Mouse (Mus musculus) stomach, embryonic 16.5 days (tissue): ENCODE results near the gene Zfp74. TPM values are rescaled to one million over a fixed set of nuclear protein-coding genes. Genes with fewer than 3 reads are reported as not detected.

Source experiments
- ATAC-seq: fragments of 200-750 bp; cut with Nextera tagmentation; 2 replicates; pipeline ENCODE4 v1.8.0; 2017; ENCODE audit warnings: moderate number of reproducible peaks, moderate TSS enrichment; ENCODE audit not compliant: insufficient read depth, low FRiP score
- H3K27ac ChIP-seq: fragments of 300-500 bp; sonication (generic); 2 replicates; pipeline ENCODE4 v1.5.1; 2014; ENCODE audit warnings: low read length
- H3K27me3 ChIP-seq: fragments of 300-500 bp; sonication (generic); 2 replicates; pipeline ENCODE4 v1.6.1; 2014; ENCODE audit warnings: low read length, control low read depth, mixed read lengths; ENCODE audit not compliant: control insufficient read depth, insufficient read depth
- H3K36me3 ChIP-seq: fragments of 300-500 bp; sonication (generic); 2 replicates; pipeline ENCODE4 v1.6.1; 2014; ENCODE audit warnings: low read length; ENCODE audit not compliant: control insufficient read depth, insufficient read depth
- H3K4me1 ChIP-seq: fragments of 300-500 bp; sonication (generic); 2 replicates; pipeline ENCODE4 v1.6.1; 2014; ENCODE audit warnings: low read length, control low read depth, mixed read lengths; ENCODE audit not compliant: control insufficient read depth, insufficient read depth
- H3K4me2 ChIP-seq: fragments of 300-500 bp; sonication (generic); 2 replicates; pipeline ENCODE4 v1.6.1; 2014; ENCODE audit warnings: low read depth, low read length, mixed read lengths
- H3K4me3 ChIP-seq: fragments of 300-500 bp; sonication (generic); replicated peaks from 2 replicates; pipeline ENCODE4 v1.5.1; 2014; ENCODE audit warnings: mild to moderate bottlenecking, low read length
- H3K9ac ChIP-seq: fragments of 300-500 bp; sonication (generic); 2 replicates; pipeline ENCODE4 v1.6.1; 2014; ENCODE audit warnings: low read length
- H3K9me3 ChIP-seq: fragments of 300-500 bp; sonication (generic); replicated peaks from 2 replicates; pipeline ENCODE4 v1.6.1; 2016; ENCODE audit warnings: low read length, control low read depth; ENCODE audit not compliant: control insufficient read depth
- WGBS: fragments of 180-500 bp; shearing (Covaris S2); extraction: QIAGEN DNeasy Blood & Tissue Kit; methylation state at CpG from one replicate; pipeline ENCODE4 v1.1.7; 2014; 5-methylcytosine and 5-hydroxymethylcytosine counted together
- polyA plus RNA-seq: library from polyadenylated mRNA; unstranded; fragments of >200 nt; fragmentation: Nextera tagmentation; extraction: Ambion mirVana; gene quantifications from 2 replicates; pipeline ENCODE4 v1.2.1, GENCODE M21; 2015

Zfp74 gene
- polyA plus RNA-seq, 1 experiment from 2014 or later = 8.1 TPM

DNA sequence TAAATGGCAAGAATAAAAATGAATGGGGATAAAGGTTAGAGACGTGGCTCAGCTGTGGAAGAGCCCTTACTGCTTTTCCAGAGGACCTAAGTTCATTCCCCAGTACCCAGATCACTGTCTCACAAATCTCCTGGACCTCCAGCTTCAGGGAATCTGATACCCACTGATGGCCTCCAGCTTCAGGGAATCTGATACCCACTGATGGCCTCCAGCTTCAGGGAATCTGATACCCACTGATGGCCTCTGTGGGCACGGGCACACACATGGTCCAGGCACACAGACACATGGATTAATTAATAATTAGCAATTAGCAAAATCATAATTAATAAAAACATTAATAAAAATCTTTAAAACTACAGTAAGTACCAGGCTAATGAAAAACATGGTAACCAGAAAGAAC is 31.1 kb downstream of the Zfp74 start:
- Histone ChIP-seq H3K36me3 (no peaks in the 10 kb centered on the region), H3K4me1 (no peaks in the 10 kb centered on the region), H3K4me2 (no peak overlapping the region), H3K27me3 (no peaks in the 10 kb centered on the region), H3K4me3 (no peak overlapping the region), H3K9ac (no peak overlapping the region), H3K27ac (no peak overlapping the region), H3K9me3 (no peaks in the 10 kb centered on the region)
- ATAC-seq = no peak
- WGBS = 64% methylated on average over 2 of the region's 2 CpGs

DNA sequence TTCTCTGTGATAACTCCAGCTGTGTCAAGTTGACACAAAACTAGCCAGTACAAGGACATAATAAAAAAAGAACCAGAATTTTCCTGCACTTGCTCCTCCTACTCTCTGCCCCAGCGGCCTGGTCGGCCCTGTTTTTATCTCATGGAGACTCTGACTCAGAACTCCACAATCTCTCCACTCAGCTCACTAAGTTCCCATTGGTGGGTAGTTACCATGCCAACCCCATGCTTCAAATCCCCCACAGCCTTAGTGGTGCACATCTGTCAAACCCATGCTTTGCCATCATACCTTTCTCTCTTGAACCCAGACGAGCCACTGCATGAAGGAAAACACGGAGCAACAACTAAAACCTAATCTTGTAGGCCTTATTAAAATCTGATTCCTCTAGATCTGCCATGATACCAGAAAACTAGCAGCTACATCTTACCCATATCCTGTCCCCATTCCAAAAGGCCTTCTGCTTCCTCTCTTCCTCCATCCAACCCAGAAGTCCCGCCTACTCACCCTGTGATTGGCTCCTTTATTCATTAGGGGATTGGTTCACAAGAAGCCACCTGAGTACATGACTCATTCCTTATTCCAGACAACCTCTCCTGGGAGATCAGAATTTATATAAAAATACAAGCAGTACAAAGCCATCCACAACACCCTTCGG is 32.3 kb downstream of the Zfp74 start:
- Histone ChIP-seq H3K4me1 (no peaks in the 10 kb centered on the region), H3K9ac (no peak overlapping the region), H3K4me2 (no peak overlapping the region), H3K27ac (no peak overlapping the region), H3K4me3 (no peak overlapping the region), H3K9me3 (no peaks in the 10 kb centered on the region), H3K36me3 (no peaks in the 10 kb centered on the region), H3K27me3 (no peaks in the 10 kb centered on the region)
- WGBS = 69% methylated on average over 6 of the region's 6 CpGs
- no peak for ATAC-seq

DNA sequence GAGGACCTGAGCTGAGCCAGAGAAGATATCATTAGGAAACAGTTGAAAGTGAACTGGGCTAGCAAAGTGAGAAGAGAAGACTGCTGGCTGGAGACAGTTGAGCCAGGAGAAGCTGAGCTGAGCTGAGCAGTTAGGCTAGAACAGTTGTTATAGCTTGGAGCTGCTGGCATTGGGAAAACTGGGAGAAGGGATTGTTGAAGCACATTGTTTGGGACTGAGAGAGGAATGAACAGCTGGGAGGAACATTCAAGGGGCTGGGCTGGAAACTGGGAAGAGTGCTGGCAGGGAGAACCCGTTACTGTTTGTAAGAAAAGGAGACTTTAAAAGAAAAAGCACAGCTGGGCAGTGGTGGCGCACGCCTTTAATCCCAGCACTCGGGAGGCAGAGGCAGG is 35.8 kb downstream of the Zfp74 start:
- Histone ChIP-seq H3K36me3 (peaks cover 15% of the 10 kb centered on the region), H3K9ac (no peak overlapping the region), H3K4me2 (no peak overlapping the region), H3K4me3 (no peak overlapping the region), H3K27ac (no peak overlapping the region), H3K9me3 (no peaks in the 10 kb centered on the region; the same call in 1 of the 2 replicates), H3K27me3 (no peaks in the 10 kb centered on the region), H3K4me1 (no peaks in the 10 kb centered on the region)
- ATAC-seq = no peak
- WGBS = 67% methylated on average over 4 of the region's 4 CpGs

DNA sequence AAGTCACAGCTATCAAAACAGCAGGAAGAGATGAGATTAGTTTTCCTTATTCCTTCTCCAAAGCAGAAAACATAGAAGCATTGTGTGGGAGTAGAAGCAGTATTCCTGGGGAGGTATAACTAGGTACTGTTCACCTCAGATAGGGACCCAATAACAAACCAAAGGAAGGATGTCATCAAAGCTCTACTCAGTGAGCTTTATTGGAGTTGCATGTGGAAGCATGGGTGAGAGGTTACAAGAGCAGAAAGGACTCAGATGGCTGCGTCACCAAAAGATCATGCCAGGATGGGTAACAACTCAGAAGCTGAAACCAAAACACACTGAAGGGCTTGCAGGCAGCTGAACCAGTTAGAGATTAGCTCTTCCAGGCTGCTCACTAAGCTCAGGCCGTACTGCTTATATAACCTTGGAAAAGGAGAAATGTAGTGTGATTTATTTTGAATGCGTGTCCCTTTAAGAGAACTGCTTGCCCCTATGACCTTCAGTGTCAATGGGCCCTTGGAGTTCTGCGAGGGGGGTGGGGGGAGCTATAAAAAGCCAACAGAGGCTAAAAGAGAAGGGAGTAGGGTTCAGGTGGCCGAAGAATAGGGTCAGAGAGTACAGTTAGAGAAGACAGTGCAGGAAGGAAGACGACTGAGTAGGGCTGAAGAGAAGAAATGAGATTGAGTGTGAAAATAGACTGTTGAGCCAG is 36.4 kb downstream of the Zfp74 start:
- Histone ChIP-seq H3K27me3 (no peaks in the 10 kb centered on the region), H3K27ac (no peak overlapping the region), H3K9ac (no peak overlapping the region), H3K9me3 (no peaks in the 10 kb centered on the region; the same call in 1 of the 2 replicates), H3K4me2 (no peak overlapping the region), H3K36me3 (peaks cover 15% of the 10 kb centered on the region), H3K4me3 (no peak overlapping the region), H3K4me1 (no peaks in the 10 kb centered on the region)
- WGBS = 50% methylated on average over 6 of the region's 6 CpGs
- ATAC-seq = no peak

DNA sequence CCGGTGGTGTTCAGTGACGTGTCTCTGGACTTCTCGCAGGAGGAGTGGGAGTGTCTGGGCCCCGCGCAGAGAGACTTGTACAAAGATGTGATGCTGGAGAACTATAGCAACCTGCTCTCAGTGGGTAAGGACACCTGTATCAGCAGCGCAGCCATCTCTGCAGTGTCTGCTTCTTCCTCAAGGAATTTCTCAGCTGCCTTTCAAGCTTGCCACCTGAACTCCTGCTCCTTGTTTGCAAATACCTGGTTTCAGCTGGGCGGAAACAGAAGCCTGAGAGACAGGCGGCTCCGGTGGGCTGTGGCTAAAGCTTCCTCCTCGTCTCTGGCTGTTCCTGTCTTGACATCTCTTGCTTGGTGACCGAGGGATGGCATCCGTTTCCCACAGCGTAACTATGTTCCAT is 41.7 kb downstream of the Zfp74 start:
- H3K9ac ChIP-seq = no peak overlapping the region
- H3K27me3 ChIP-seq = no peaks in the 10 kb centered on the region
- H3K4me1 ChIP-seq = no peaks in the 10 kb centered on the region
- no peak for ATAC-seq
- 88% methylated on average over 13 of the region's 13 CpGs for WGBS
- H3K9me3 ChIP-seq = no peaks in the 10 kb centered on the region; the same call in 1 of the 2 replicates
- H3K27ac ChIP-seq = no peak overlapping the region
- no peak overlapping the region for H3K4me3 ChIP-seq
- no peak overlapping the region for H3K4me2 ChIP-seq
- peaks cover 15% of the 10 kb centered on the region for H3K36me3 ChIP-seq

DNA sequence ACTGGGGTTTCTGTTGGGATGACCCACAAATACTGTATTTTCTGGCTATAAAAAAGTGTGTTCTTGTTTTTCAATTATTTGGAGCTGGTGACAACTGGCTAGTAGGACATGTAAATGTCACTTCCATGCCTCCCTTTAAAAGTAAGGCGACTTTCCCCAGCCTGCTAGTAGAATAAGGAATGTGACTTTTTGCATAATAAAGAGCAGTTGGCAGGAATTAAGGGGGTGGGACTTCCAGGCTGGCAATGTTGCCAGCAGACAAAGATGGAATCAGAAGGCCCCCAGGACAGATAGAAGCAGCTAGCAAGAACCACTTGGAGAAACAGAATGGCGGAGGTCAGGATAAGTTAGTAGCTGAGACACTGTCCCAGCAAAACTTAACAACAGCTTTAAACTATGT is 43.6 kb downstream of the Zfp74 start:
- no peak overlapping the region for H3K27ac ChIP-seq
- peaks cover 9% of the 10 kb centered on the region for H3K36me3 ChIP-seq
- H3K9ac ChIP-seq = no peak overlapping the region
- H3K9me3 ChIP-seq = no peaks in the 10 kb centered on the region; the same call in 1 of the 2 replicates
- no peaks in the 10 kb centered on the region for H3K4me1 ChIP-seq
- 83% methylated on average over 2 of the region's 2 CpGs for WGBS
- no peak overlapping the region for H3K4me3 ChIP-seq
- ATAC-seq = no peak
- no peaks in the 10 kb centered on the region for H3K27me3 ChIP-seq
- H3K4me2 ChIP-seq = no peak overlapping the region

DNA sequence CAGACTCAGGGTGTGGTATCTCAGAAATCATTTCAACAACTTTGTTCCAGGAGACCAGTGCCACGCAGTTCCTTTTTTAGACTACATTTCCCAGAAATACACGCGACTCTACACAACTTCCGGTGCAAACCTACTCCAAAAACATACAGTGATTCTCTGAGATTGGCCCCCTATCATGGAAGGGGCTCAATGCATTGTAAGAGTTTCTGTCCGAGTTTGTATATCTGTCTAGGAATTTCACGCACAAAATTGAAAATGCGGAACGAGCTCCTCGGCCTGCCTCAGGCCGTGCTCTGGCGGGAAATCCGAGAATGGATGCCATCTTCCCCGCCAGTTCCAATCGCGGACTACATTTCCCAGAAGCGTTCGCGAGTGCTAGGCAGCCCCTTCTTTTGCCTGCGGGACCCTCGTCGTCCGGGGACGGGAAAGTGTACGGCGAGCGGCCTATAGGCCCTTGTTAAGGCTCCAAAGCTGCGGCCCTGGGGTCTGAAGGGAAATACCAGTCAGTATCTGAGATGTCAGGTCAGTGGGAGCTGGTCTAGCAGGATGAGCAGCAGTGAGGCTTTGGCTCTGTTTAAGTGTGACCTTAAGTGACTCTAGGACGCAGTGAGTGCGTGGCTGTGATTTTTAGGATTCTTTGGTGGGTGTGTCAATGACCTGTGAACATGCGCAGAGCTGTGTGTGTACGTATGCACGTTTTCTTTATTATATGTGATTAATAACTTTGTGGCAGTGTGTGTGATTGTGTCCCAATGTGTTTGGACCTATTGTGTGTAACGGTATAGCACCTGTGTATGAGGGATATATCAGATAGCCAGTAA is 45.5 kb downstream of the Zfp74 start, which contains the start of gene Zfp383:
TSS of gene Zfp383 (plus strand) at position 94 of the 821 bp plus-strand sequence.
- H3K27me3 ChIP-seq = no peaks in the 10 kb centered on the region
- H3K9ac ChIP-seq = peak within 1 kb of the TSS; percentile 84
- peak within 1 kb of the TSS; percentile 94 for H3K27ac ChIP-seq
- H3K9me3 ChIP-seq = no peaks in the 10 kb centered on the region
- peak within 1 kb of the TSS; percentile 50 for H3K4me2 ChIP-seq
- peak; percentile 79 for ATAC-seq
- no peaks in the 10 kb centered on the region for H3K36me3 ChIP-seq
- WGBS = under 1% methylated on average over 33 of the region's 33 CpGs
- no peaks in the 10 kb centered on the region for H3K4me1 ChIP-seq
- H3K4me3 ChIP-seq = peak within 1 kb of the TSS; percentile 73

DNA sequence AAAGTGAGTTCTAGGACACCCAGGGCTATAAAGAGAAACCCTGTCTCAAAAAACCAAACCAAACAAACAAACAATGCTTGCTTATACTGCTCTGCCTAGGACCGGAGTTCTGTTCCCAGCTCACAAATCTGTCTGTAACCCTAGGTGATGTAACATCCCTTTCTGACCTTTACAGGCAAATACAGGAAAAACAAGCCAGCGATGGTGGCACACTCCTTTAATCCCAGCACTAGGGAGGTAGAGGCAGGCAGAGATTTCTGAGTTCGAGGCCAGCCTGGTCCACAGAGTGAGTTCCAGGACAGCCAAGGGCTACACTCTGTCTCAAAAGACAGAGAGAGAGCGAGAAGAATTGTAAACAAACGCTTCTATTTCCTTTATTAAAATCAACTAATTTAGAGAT is 46.7 kb downstream of the Zfp74 start:
- Histone ChIP-seq H3K4me2 (no peak overlapping the region), H3K27ac (peak overlapping the region; percentile 94; the same call in 1 of the 2 replicates)

DNA sequence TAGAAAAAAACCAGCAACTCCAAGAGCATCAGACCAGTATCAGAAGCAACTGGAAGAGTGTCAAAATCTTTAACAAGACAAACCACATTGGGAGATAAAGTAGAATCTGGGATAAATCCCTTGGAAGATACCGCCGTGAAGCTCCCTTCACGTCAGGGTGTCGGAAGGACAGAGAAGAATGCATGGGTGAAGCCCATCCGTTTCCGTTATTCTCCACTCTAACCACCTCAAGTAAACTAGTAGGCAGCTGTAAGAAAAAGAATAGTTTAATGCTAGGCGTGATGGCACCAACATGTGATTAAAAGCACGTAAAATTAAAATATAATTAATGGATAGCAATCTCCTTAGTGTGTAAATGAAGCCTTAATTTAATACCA is 47.2 kb downstream of the Zfp74 start:
- no peaks in the 10 kb centered on the region for H3K36me3 ChIP-seq
- H3K4me1 ChIP-seq = no peaks in the 10 kb centered on the region
- 22% methylated on average over 8 of the region's 8 CpGs for WGBS
- no peaks in the 10 kb centered on the region for H3K9me3 ChIP-seq
- peak overlapping the region; percentile 94 for H3K27ac ChIP-seq
- H3K9ac ChIP-seq = peak overlapping the region; percentile 69; the same call in 1 of the 2 replicates
- no peak for ATAC-seq
- no peaks in the 10 kb centered on the region for H3K27me3 ChIP-seq
- H3K4me2 ChIP-seq = peak overlapping the region; percentile 70
- H3K4me3 ChIP-seq = peak overlapping the region; percentile 77

More for the DNA sequence above, 46.7 kb downstream of the Zfp74 start:
- 83% methylated on average over 5 of the region's 5 CpGs for WGBS
- no peak for ATAC-seq
- Histone ChIP-seq H3K4me3 (no peak overlapping the region), H3K27me3 (no peaks in the 10 kb centered on the region), H3K4me1 (no peaks in the 10 kb centered on the region), H3K9ac (no peak overlapping the region), H3K9me3 (no peaks in the 10 kb centered on the region), H3K36me3 (no peaks in the 10 kb centered on the region)
